Mouse (Mus musculus) liver, adult 2 months (tissue): ENCODE measurements around the gene Mlycd. TPM values are rescaled to one million over a fixed set of nuclear protein-coding genes. Genes with fewer than 3 reads are reported as not detected.

ENCODE experiments used
- DNase-seq: peaks from one replicate; pipeline ENCODE4 v3.0.0-alpha.2; 2011; ENCODE audit warnings: low read depth, low spot score; ENCODE audit errors: extremely low read depth
- H3K27ac ChIP-seq: fragments of 200-500 bp; replicated peaks from 2 replicates; pipeline ENCODE4 v1.5.1; 2012; ENCODE audit warnings: low read depth, mild to moderate bottlenecking, control low read depth, inconsistent platforms, low read length; ENCODE audit not compliant: insufficient read depth
- H3K27me3 ChIP-seq: fragments of 200-500 bp; 2 replicates; pipeline ENCODE4 v1.6.1; 2012; ENCODE audit warnings: mild to moderate bottlenecking, moderate library complexity, low read length, inconsistent platforms; ENCODE audit not compliant: control insufficient read depth, insufficient read depth
- H3K36me3 ChIP-seq: fragments of 200-500 bp; 2 replicates; pipeline ENCODE4 v1.6.1; 2012; ENCODE audit warnings: low read length, inconsistent platforms; ENCODE audit not compliant: control insufficient read depth, insufficient read depth
- H3K4me1 ChIP-seq: fragments of 200-500 bp; 2 replicates; pipeline ENCODE4 v1.6.1; 2011; ENCODE audit warnings: low read length; ENCODE audit not compliant: control insufficient read depth, insufficient read depth
- H3K4me3 ChIP-seq: fragments of 200-500 bp; 2 replicates; pipeline ENCODE4 v1.5.1; 2011; ENCODE audit warnings: low read depth, mild to moderate bottlenecking, control low read depth, low read length, moderate library complexity; ENCODE audit not compliant: insufficient read depth
- H3K79me2 ChIP-seq: fragments of 200-500 bp; 2 replicates; pipeline ENCODE4 v1.6.1; 2012; ENCODE audit warnings: inconsistent platforms, mild to moderate bottlenecking, low read length, moderate library complexity; ENCODE audit not compliant: control insufficient read depth, insufficient read depth
- H3K9ac ChIP-seq: fragments of 200-500 bp; 2 replicates; pipeline ENCODE4 v1.6.1; 2012; ENCODE audit warnings: low read depth, mild to moderate bottlenecking, control low read depth, inconsistent platforms, low read length
- CTCF ChIP-seq: fragments of 200-500 bp; IDR thresholded peaks from 2 replicates; pipeline ENCODE4 v1.5.1; 2011; ENCODE audit warnings: low read depth, low read length, control low read depth
- POLR2A ChIP-seq: fragments of 200-500 bp; IDR thresholded peaks from 2 replicates; pipeline ENCODE4 v1.6.1; 2011; ENCODE audit warnings: low read length, control low read depth; ENCODE audit not compliant: insufficient read depth; ENCODE audit errors: extremely low read depth
- WGBS: fragments of 180-500 bp; shearing (Covaris S2); methylation state at CpG from one replicate; pipeline ENCODE4 v1.1.7; 2018; 5-methylcytosine and 5-hydroxymethylcytosine counted together
- polyA plus RNA-seq: library from polyadenylated mRNA; depleted of rRNA; stranded (reverse); fragments of >200 nt; gene quantifications from 2 replicates; pipeline ENCODE4 v1.2.3, GENCODE M21; 2012
- total RNA-seq: library from RNA; depleted of rRNA; stranded (reverse); fragments of >200 nt; gene quantifications from 2 replicates; pipeline ENCODE4 v1.2.3, GENCODE M21; 2014

The Mlycd gene
- total and polyA plus RNA-seq, 2 experiments: 57.3 to 115 TPM

GRCm38 (mm10) chr8:119395072-119395950 lies 633 bp downstream of the Mlycd start:
- Histone ChIP-seq H3K27me3 (no peaks in the 10 kb centered on the region), H3K79me2 (peaks cover 23% of the 10 kb centered on the region), H3K4me3 (peak overlapping the region; percentile 95), H3K27ac (peak overlapping the region; percentile 97), H3K36me3 (no peaks in the 10 kb centered on the region), H3K9ac (peak overlapping the region; percentile 97), H3K4me1 (peaks cover 38% of the 10 kb centered on the region)
- no peak for TF ChIP-seq POLR2A
- no peak for TF ChIP-seq CTCF
- DNase-seq: peak; percentile 91
- WGBS: 2% methylated on average over 80 of the region's 83 CpGs

GRCm38 (mm10) chr8:119398558-119398957 lies 3.9 kb downstream of the Mlycd start:
- Histone ChIP-seq H3K79me2 (peaks cover 23% of the 10 kb centered on the region), H3K4me1 (peaks cover 39% of the 10 kb centered on the region), H3K27ac (no peak overlapping the region), H3K36me3 (peaks cover 3% of the 10 kb centered on the region; the same call in 1 of the 2 replicates), H3K9ac (0 out of 2 replicates have a peak overlapping the region, but pooled peaks have one; percentile 9), H3K27me3 (no peaks in the 10 kb centered on the region), H3K4me3 (no peak overlapping the region)
- WGBS: 65% methylated on average over 9 of the region's 9 CpGs
- no peak for DNase-seq
- TF ChIP-seq CTCF: no peak
- no peak for TF ChIP-seq POLR2A

GRCm38 (mm10) chr8:119399255-119399654 lies 4.6 kb downstream of the Mlycd start:
- H3K9ac ChIP-seq: no peak overlapping the region
- H3K27ac ChIP-seq: no peak overlapping the region; the same call in 1 of the 2 replicates
- peaks cover 37% of the 10 kb centered on the region for H3K4me1 ChIP-seq
- H3K79me2 ChIP-seq: peaks cover 23% of the 10 kb centered on the region
- peaks cover 4% of the 10 kb centered on the region; the same call in 1 of the 2 replicates for H3K36me3 ChIP-seq
- TF ChIP-seq CTCF (no peak), POLR2A (no peak)
- DNase-seq: peak; percentile 75
- H3K27me3 ChIP-seq: no peaks in the 10 kb centered on the region
- 42% methylated on average over 6 of the region's 6 CpGs for WGBS
- H3K4me3 ChIP-seq: no peak overlapping the region

GRCm38 (mm10) chr8:119400122-119400671 lies 5.5 kb downstream of the Mlycd start:
- Histone ChIP-seq H3K4me1 (peaks cover 35% of the 10 kb centered on the region), H3K79me2 (peaks cover 19% of the 10 kb centered on the region), H3K27ac (0 out of 2 replicates have a peak overlapping the region, but pooled peaks have one; percentile 3), H3K4me3 (no peak overlapping the region), H3K36me3 (peaks cover 4% of the 10 kb centered on the region; the same call in 1 of the 2 replicates), H3K27me3 (no peaks in the 10 kb centered on the region), H3K9ac (peak overlapping the region; percentile 26; the same call in 1 of the 2 replicates)
- TF ChIP-seq POLR2A (no peak), CTCF (no peak)
- DNase-seq: peak; percentile 78
- WGBS: 26% methylated on average over 9 of the region's 9 CpGs

GRCm38 (mm10) chr8:119400904-119401303 lies 6.2 kb downstream of the Mlycd start:
- H3K27ac ChIP-seq: no peak overlapping the region
- H3K36me3 ChIP-seq: peaks cover 6% of the 10 kb centered on the region; the same call in 1 of the 2 replicates
- DNase-seq: peak; percentile 66
- H3K4me3 ChIP-seq: no peak overlapping the region
- H3K4me1 ChIP-seq: peaks cover 35% of the 10 kb centered on the region
- WGBS: 24% methylated on average over 3 of the region's 3 CpGs
- peaks cover 17% of the 10 kb centered on the region for H3K79me2 ChIP-seq
- H3K27me3 ChIP-seq: no peaks in the 10 kb centered on the region
- H3K9ac ChIP-seq: no peak overlapping the region
- TF ChIP-seq CTCF: no peak
- no peak for TF ChIP-seq POLR2A
